Mouse (Mus musculus) cerebellum, adult 2 months (tissue): ENCODE results near the gene Mrpl51.

ENCODE experiments used
- CTCF ChIP-seq: fragments of 200-500 bp; IDR thresholded peaks from 2 replicates; pipeline ENCODE4 v1.5.1; 2011; ENCODE audit warnings: low read depth, mild to moderate bottlenecking, control low read depth, low read length, moderate library complexity, borderline replicate concordance; ENCODE audit not compliant: insufficient read depth
- POLR2A ChIP-seq: fragments of 200-500 bp; IDR thresholded peaks from 2 replicates; pipeline ENCODE4 v1.6.1; 2011; ENCODE audit warnings: low read length, control low read depth, borderline replicate concordance; ENCODE audit not compliant: insufficient read depth

- TF ChIP-seq CTCF (no peak), POLR2A (no peak)
Measured at GRCm38 (mm10) chr6:125233816-125234519, 42.4 kb downstream of the Mrpl51 start.
